Mouse (Mus musculus): ENCODE data around the gene Nfe2l2. TPM values are rescaled to one million over a fixed set of nuclear protein-coding genes. Genes with fewer than 3 reads are reported as not detected.

Nfe2l2 gene
- 30.4 and 33.1 TPM in 2 replicates for polyA plus RNA-seq (2015; fragmentation: Nextera tagmentation; extraction: Ambion mirVana)

GRCm38 (mm10) chr2:75704234-75705161 lies at the start of gene Nfe2l2:
Gene Nfe2l2 (minus strand): TSS chr2:75704641.

GRCm38 (mm10) chr2:75658727-75659628 lies 45.5 kb downstream of the Nfe2l2 start, which contains the start of gene Hnrnpa3:
Gene Hnrnpa3 (plus strand): TSS chr2:75659261.

Small RNAs within 50 kb of the gene (microRNA-seq; reads per million reads assigned to microRNA genes)
- gene Gm24574: 0 to 0.10 reads per million in 2 experiments

Other genes with a start within 250 kb of the Nfe2l2 start
- gene Hnrnpa3, start 45.4 kb downstream of the Nfe2l2 start, polyA plus RNA-seq (2015; fragmentation: Nextera tagmentation; extraction: Ambion mirVana): 97.2 and 109 TPM in 2 replicates
- gene Agps, start 127.5 kb upstream of the Nfe2l2 start, polyA plus RNA-seq (2015; fragmentation: Nextera tagmentation; extraction: Ambion mirVana): 10.8 and 11.0 TPM in 2 replicates
- 6.5 and 7.1 TPM in 2 replicates for gene Ttc30b, start 233.9 kb upstream of the Nfe2l2 start, polyA plus RNA-seq (2015; fragmentation: Nextera tagmentation; extraction: Ambion mirVana)